Mouse (Mus musculus) embryonic facial prominence, embryonic 13.5 days (tissue): ENCODE measurements around the gene Tmem170. TPM values are rescaled to one million over a fixed set of nuclear protein-coding genes. Genes with fewer than 3 reads are reported as not detected.

Source experiments
- ATAC-seq: fragments of 200-750 bp; cut with Nextera tagmentation; 2 replicates; pipeline ENCODE4 v1.8.0; 2017; ENCODE audit warnings: low read depth; ENCODE audit not compliant: insufficient number of reproducible peaks, insufficient read depth, low FRiP score, low TSS enrichment
- H3K27ac ChIP-seq: fragments of 300-500 bp; sonication (generic); 2 replicates; pipeline ENCODE4 v1.5.1; 2015; ENCODE audit warnings: moderate library complexity, mild to moderate bottlenecking, inconsistent platforms
- H3K27me3 ChIP-seq: fragments of 300-500 bp; sonication (generic); 2 replicates; pipeline ENCODE4 v1.6.1; 2015; ENCODE audit warnings: mild to moderate bottlenecking, inconsistent platforms
- H3K36me3 ChIP-seq: fragments of 300-500 bp; sonication (generic); 2 replicates; pipeline ENCODE4 v1.6.1; 2015; ENCODE audit warnings: mild to moderate bottlenecking, inconsistent platforms
- H3K4me1 ChIP-seq: fragments of 300-500 bp; sonication (generic); 2 replicates; pipeline ENCODE4 v1.6.1; 2015; ENCODE audit warnings: inconsistent platforms
- H3K4me2 ChIP-seq: fragments of 300-500 bp; sonication (generic); 2 replicates; pipeline ENCODE4 v1.6.1; 2015; ENCODE audit warnings: moderate library complexity, mild to moderate bottlenecking, inconsistent platforms
- H3K4me3 ChIP-seq: fragments of 300-500 bp; sonication (generic); 2 replicates; pipeline ENCODE4 v1.5.1; 2015; ENCODE audit warnings: mild to moderate bottlenecking, inconsistent platforms
- H3K9ac ChIP-seq: fragments of 300-500 bp; sonication (generic); 2 replicates; pipeline ENCODE4 v1.6.1; 2015; ENCODE audit warnings: mild to moderate bottlenecking, inconsistent platforms
- H3K9me3 ChIP-seq: fragments of 300-500 bp; sonication (generic); 2 replicates; pipeline ENCODE4 v1.6.1; 2016; ENCODE audit warnings: inconsistent platforms
- WGBS: fragments of 180-500 bp; shearing (Covaris S2); methylation state at CpG from one replicate; pipeline ENCODE4 v1.1.7; 2015; ENCODE audit warnings: mixed read lengths; 5-methylcytosine and 5-hydroxymethylcytosine counted together
- polyA plus RNA-seq: library from polyadenylated mRNA; unstranded; fragments of >200 nt; fragmentation: Nextera tagmentation; extraction: Ambion mirVana; gene quantifications from 2 replicates; pipeline ENCODE4 v1.2.1, GENCODE M21; 2015

Tmem170 gene
- polyA plus RNA-seq, 1 experiment from 2014 or later = 8.6 TPM

- Histone ChIP-seq H3K27me3 (no peaks in the 10 kb centered on the region), H3K9ac (no peak overlapping the region), H3K4me1 (peaks cover 16% of the 10 kb centered on the region), H3K4me3 (no peak overlapping the region), H3K4me2 (no peak overlapping the region), H3K36me3 (peaks cover 60% of the 10 kb centered on the region), H3K9me3 (no peaks in the 10 kb centered on the region), H3K27ac (no peak overlapping the region)
- no peak for ATAC-seq
- 50% methylated on average over 6 of the region's 6 CpGs for WGBS
Measured at GRCm38 (mm10) chr8:111834011-111834410, 42.5 kb downstream of the Tmem170 start.

- H3K4me2 ChIP-seq = no peak overlapping the region
- no peak overlapping the region; the same call in 1 of the 2 replicates for H3K9ac ChIP-seq
- H3K27me3 ChIP-seq = no peaks in the 10 kb centered on the region
- WGBS = 65% methylated on average over 5 of the region's 5 CpGs
- H3K27ac ChIP-seq = 0 out of 2 replicates have a peak overlapping the region, but pooled peaks have one; percentile 22
- H3K4me1 ChIP-seq = peaks cover 16% of the 10 kb centered on the region
- ATAC-seq = no peak
- H3K4me3 ChIP-seq = no peak overlapping the region
- H3K9me3 ChIP-seq = no peaks in the 10 kb centered on the region
- peaks cover 59% of the 10 kb centered on the region for H3K36me3 ChIP-seq
Measured at GRCm38 (mm10) chr8:111832983-111833382, 43.6 kb downstream of the Tmem170 start.

GRCm38 (mm10) chr8:111831996-111832395 lies 44.6 kb downstream of the Tmem170 start:
- no peak for ATAC-seq
- no peak overlapping the region for H3K4me3 ChIP-seq
- H3K4me2 ChIP-seq = no peak overlapping the region
- H3K4me1 ChIP-seq = peaks cover 16% of the 10 kb centered on the region
- no peak overlapping the region for H3K9ac ChIP-seq
- H3K36me3 ChIP-seq = peaks cover 54% of the 10 kb centered on the region
- WGBS = 65% methylated on average over 4 of the region's 4 CpGs
- H3K27ac ChIP-seq = 0 out of 2 replicates have a peak overlapping the region, but pooled peaks have one; percentile 22
- H3K27me3 ChIP-seq = no peaks in the 10 kb centered on the region
- H3K9me3 ChIP-seq = no peaks in the 10 kb centered on the region

- Histone ChIP-seq H3K4me1 (peaks cover 11% of the 10 kb centered on the region), H3K27ac (0 out of 2 replicates have a peak overlapping the region, but pooled peaks have one; percentile 29), H3K36me3 (peaks cover 63% of the 10 kb centered on the region), H3K4me2 (no peak overlapping the region), H3K4me3 (no peak overlapping the region), H3K9me3 (no peaks in the 10 kb centered on the region), H3K27me3 (no peaks in the 10 kb centered on the region), H3K9ac (no peak overlapping the region)
- WGBS = 68% methylated on average over 6 of the region's 6 CpGs
- no peak for ATAC-seq
Measured at GRCm38 (mm10) chr8:111828595-111828994, 48.0 kb downstream of the Tmem170 start.

- no peak overlapping the region for H3K27ac ChIP-seq
- H3K27me3 ChIP-seq = no peaks in the 10 kb centered on the region
- WGBS = 69% methylated on average over 6 of the region's 6 CpGs
- H3K4me3 ChIP-seq = no peak overlapping the region
- no peak overlapping the region for H3K9ac ChIP-seq
- ATAC-seq = no peak
- no peaks in the 10 kb centered on the region for H3K9me3 ChIP-seq
- H3K4me1 ChIP-seq = no peaks in the 10 kb centered on the region
- H3K36me3 ChIP-seq = peaks cover 70% of the 10 kb centered on the region
- H3K4me2 ChIP-seq = no peak overlapping the region
Measured at GRCm38 (mm10) chr8:111825219-111825618, 51.3 kb downstream of the Tmem170 start.

GRCm38 (mm10) chr8:111824334-111824733 lies 52.2 kb downstream of the Tmem170 start:
- Histone ChIP-seq H3K9ac (no peak overlapping the region), H3K27me3 (no peaks in the 10 kb centered on the region), H3K27ac (no peak overlapping the region), H3K4me1 (no peaks in the 10 kb centered on the region), H3K9me3 (no peaks in the 10 kb centered on the region), H3K4me3 (no peak overlapping the region), H3K4me2 (no peak overlapping the region), H3K36me3 (peaks cover 69% of the 10 kb centered on the region)
- no peak for ATAC-seq
- 95% methylated on average over 5 of the region's 5 CpGs for WGBS

- ATAC-seq = no peak
- H3K27ac ChIP-seq = no peak overlapping the region
- H3K27me3 ChIP-seq = no peaks in the 10 kb centered on the region
- H3K4me3 ChIP-seq = no peak overlapping the region
- WGBS = 70% methylated on average over 10 of the region's 10 CpGs
- H3K4me1 ChIP-seq = no peaks in the 10 kb centered on the region
- no peak overlapping the region for H3K4me2 ChIP-seq
- H3K9ac ChIP-seq = no peak overlapping the region
- no peaks in the 10 kb centered on the region for H3K9me3 ChIP-seq
- peaks cover 50% of the 10 kb centered on the region for H3K36me3 ChIP-seq
Measured at GRCm38 (mm10) chr8:111821199-111821598, 55.4 kb downstream of the Tmem170 start.

GRCm38 (mm10) chr8:111820691-111821090 lies 55.9 kb downstream of the Tmem170 start:
- Histone ChIP-seq H3K27me3 (no peaks in the 10 kb centered on the region), H3K36me3 (peaks cover 50% of the 10 kb centered on the region), H3K9me3 (no peaks in the 10 kb centered on the region), H3K27ac (no peak overlapping the region), H3K4me3 (no peak overlapping the region), H3K4me2 (no peak overlapping the region), H3K4me1 (no peaks in the 10 kb centered on the region), H3K9ac (no peak overlapping the region)
- whole genome bisulfite sequencing = 82% methylated on average over 4 of the region's 4 CpGs
- ATAC-seq = no peak

GRCm38 (mm10) chr8:111820018-111820417 lies 56.5 kb downstream of the Tmem170 start:
- H3K36me3 ChIP-seq = peaks cover 49% of the 10 kb centered on the region
- 86% methylated on average over 12 of the region's 12 CpGs for WGBS

GRCm38 (mm10) chr8:111818556-111818955 lies 58.0 kb downstream of the Tmem170 start:
- peaks cover 53% of the 10 kb centered on the region for H3K36me3 ChIP-seq
- H3K4me1 ChIP-seq = no peaks in the 10 kb centered on the region
- WGBS = 83% methylated on average over 3 of the region's 3 CpGs
- no peak overlapping the region for H3K4me2 ChIP-seq
- no peaks in the 10 kb centered on the region for H3K9me3 ChIP-seq
- H3K9ac ChIP-seq = no peak overlapping the region
- no peak overlapping the region for H3K27ac ChIP-seq
- H3K27me3 ChIP-seq = no peaks in the 10 kb centered on the region
- no peak for ATAC-seq
- no peak overlapping the region for H3K4me3 ChIP-seq

More at GRCm38 (mm10) chr8:111820018-111820417, 56.5 kb downstream of the Tmem170 start:
- Histone ChIP-seq H3K27ac (peak overlapping the region; percentile 39; the same call in 1 of the 2 replicates), H3K4me2 (no peak overlapping the region), H3K27me3 (no peaks in the 10 kb centered on the region), H3K9ac (no peak overlapping the region), H3K9me3 (no peaks in the 10 kb centered on the region), H3K4me3 (no peak overlapping the region), H3K4me1 (no peaks in the 10 kb centered on the region)
- no peak for ATAC-seq

GRCm38 (mm10) chr8:111815078-111815477 lies 61.5 kb downstream of the Tmem170 start:
- Histone ChIP-seq H3K9me3 (no peaks in the 10 kb centered on the region), H3K36me3 (peaks cover 37% of the 10 kb centered on the region)

GRCm38 (mm10) chr8:111813818-111814217 lies 62.7 kb downstream of the Tmem170 start:
- 93% methylated on average over 9 of the region's 9 CpGs for WGBS
- peaks cover 31% of the 10 kb centered on the region for H3K36me3 ChIP-seq
- H3K4me3 ChIP-seq = no peak overlapping the region

More at GRCm38 (mm10) chr8:111815078-111815477, 61.5 kb downstream of the Tmem170 start:
- H3K4me2 ChIP-seq = no peak overlapping the region
- 94% methylated on average over 4 of the region's 4 CpGs for WGBS
- no peak for ATAC-seq
- no peak overlapping the region for H3K4me3 ChIP-seq
- H3K27ac ChIP-seq = no peak overlapping the region
- no peak overlapping the region for H3K9ac ChIP-seq
- H3K27me3 ChIP-seq = no peaks in the 10 kb centered on the region
- no peaks in the 10 kb centered on the region for H3K4me1 ChIP-seq

More at GRCm38 (mm10) chr8:111813818-111814217, 62.7 kb downstream of the Tmem170 start:
- Histone ChIP-seq H3K27ac (no peak overlapping the region), H3K4me2 (no peak overlapping the region), H3K27me3 (no peaks in the 10 kb centered on the region), H3K9me3 (no peaks in the 10 kb centered on the region), H3K4me1 (no peaks in the 10 kb centered on the region), H3K9ac (no peak overlapping the region)
- ATAC-seq = no peak
